ENCODE assay signal across 8 mouse cellular contexts in genomic region chr2:38546222-38546621, GRCm38 (mm10). TPM values are rescaled to one million over a fixed set of nuclear protein-coding genes. Genes with fewer than 3 reads are reported as not detected.
A peak's percentile ranks its signal among the peaks of the same experiment; 100 is the strongest.
DNase-seq lines count a peak whose midpoint lies in the region; ATAC-seq and TF ChIP-seq lines count a peak whose summit lies in the region.

No protein-coding gene starts in this region.

- no peaks in the 10 kb centered on the region for H3K36me3 ChIP-seq in liver, embryonic 16.5 days (ENCODE audit: control insufficient read depth, insufficient read depth)
- 0 out of 2 replicates have a peak, but pooled peaks cover under 1% of the 10 kb centered on the region for H3K36me3 ChIP-seq in heart, postnatal 0 days (replicated peaks; ENCODE audit: control insufficient read depth, insufficient read depth, low read length)

- TF ChIP-seq CTCF in heart, postnatal 0 days (IDR thresholded peaks at IDR 0.05; ENCODE audit: low read depth) = no peak

- H3K4me2 ChIP-seq in liver, embryonic 16.5 days (ENCODE audit: low read depth, low read length) = no peak overlapping the region
- H3K4me2 ChIP-seq in heart, postnatal 0 days (ENCODE audit: low read depth, low read length) = no peak overlapping the region

- H3K4me3 ChIP-seq in liver, embryonic 16.5 days (ENCODE audit: low read depth, low read length) = no peak overlapping the region
- H3K4me3 ChIP-seq in heart, postnatal 0 days (ENCODE audit: low read depth, low read length) = no peak overlapping the region

- no peak overlapping the region for H3K27ac ChIP-seq in liver, embryonic 16.5 days (ENCODE audit: low read length)
- H3K27ac ChIP-seq in heart, postnatal 0 days (ENCODE audit: low read depth) = peak overlapping the region; percentile 43; the same call in 1 of the 2 replicates

- no peaks in the 10 kb centered on the region for H3K27me3 ChIP-seq in liver, embryonic 16.5 days (ENCODE audit: control insufficient read depth, insufficient read depth, low read depth, low read length)
- H3K27me3 ChIP-seq in heart, postnatal 0 days (ENCODE audit: control insufficient read depth, insufficient read depth, low read length) = no peaks in the 10 kb centered on the region

- peak; percentile 41 for ATAC-seq in liver, embryonic 16.5 days (ENCODE audit: low read depth)
- ATAC-seq in heart, postnatal 0 days (ENCODE audit: insufficient read depth, low read depth) = peak; percentile 79
- no peak for ATAC-seq in megakaryocyte-erythroid progenitor cell, adult 5-6 weeks (replicated peaks; ENCODE audit: low FRiP score, low TSS enrichment, poor library complexity, severe bottlenecking)
- no peak for ATAC-seq in activated CD4-positive, CD25-positive, alpha-beta regulatory T cell, adult 4 months

- DNase-seq in liver = no peak
- DNase-seq in embryo, embryonic 11 days = peak; percentile 72
- DNase-seq in heart, postnatal 0 days (ENCODE audit: low spot score) = peak; percentile 63
- peak; percentile 75 to 80 for DNase-seq in lung, adult 18-20 months
- no peak for DNase-seq in left cerebral cortex, postnatal 14 days (ENCODE audit: low spot score in 2 of 2)

- TF ChIP-seq EP300 in heart, postnatal 0 days (IDR thresholded peaks at IDR 0.05; ENCODE audit: low read depth) = 0 out of 2 replicates have a peak, but pooled peaks have one; percentile 41

- intact Hi-C loops in left cerebral cortex, postnatal 14 days (cut with DNase I) = no loop called here

- no peak overlapping the region for H3K9ac ChIP-seq in liver, embryonic 16.5 days (ENCODE audit: low read depth, low read length)
- no peak overlapping the region for H3K9ac ChIP-seq in heart, postnatal 0 days (replicated peaks; ENCODE audit: low read depth, low read length)

- H3K4me1 ChIP-seq in liver, embryonic 16.5 days (ENCODE audit: control insufficient read depth, low read depth, low read length) = peaks cover 27% of the 10 kb centered on the region
- peaks cover 33% of the 10 kb centered on the region for H3K4me1 ChIP-seq in heart, postnatal 0 days (ENCODE audit: control insufficient read depth, insufficient read depth)

- no peaks in the 10 kb centered on the region for H3K9me3 ChIP-seq in liver, embryonic 16.5 days (replicated peaks; ENCODE audit: control insufficient read depth, low read length)
- H3K9me3 ChIP-seq in heart, postnatal 0 days (replicated peaks; ENCODE audit: control insufficient read depth, low read length) = no peaks in the 10 kb centered on the region

- WGBS in liver, embryonic 16.5 days (ENCODE audit: insufficient replicate concordance) = 55% methylated on average over 6 of the region's 6 CpGs
- 12% methylated on average over 6 of the region's 6 CpGs for WGBS in heart, postnatal 0 days

RNA-seq across cellular contexts. Expression of gene Nek6, which starts 34.8 kb away (rescaled TPM):
- 43.5 and 47.6 TPM in 2 replicates for polyA plus RNA-seq in liver, embryonic 16.5 days (2015; fragmentation: Nextera tagmentation; extraction: Ambion mirVana)
- total RNA-seq in heart, postnatal 0 days (2014; rRNA removed; ENCODE audit: low replicate concordance) = 12.3 and 18.1 TPM in 2 replicates
- polyA plus RNA-seq in heart, postnatal 0 days (2015; fragmentation: Nextera tagmentation; extraction: Ambion mirVana) = 25.5 and 26.5 TPM in 2 replicates
- total RNA-seq in megakaryocyte-erythroid progenitor cell, adult 5-6 weeks (2014; fragmentation: Nextera tagmentation) = not detected in 2 replicates
- 0.05 and 0.65 TPM in 2 replicates for total RNA-seq in megakaryocyte-erythroid progenitor cell, adult 5-6 weeks (2017)
- 10 to 100 TPM; 26.3 to 28.9 TPM for total RNA-seq in left cerebral cortex, postnatal 14 days (2021)
- 1 to 10 TPM; 3.0 to 3.5 TPM for polyA plus RNA-seq in activated CD4-positive, CD25-positive, alpha-beta regulatory T cell, adult 4 months (2017; shearing (Covaris generic))

Comparison
In these comparisons a context has a peak if more than half of its experiments do, and no peak if none do; other contexts are left out.
1. ATAC-seq: peak in liver, embryonic 16.5 days (single experiment) and heart, postnatal 0 days (single experiment); none in megakaryocyte-erythroid progenitor cell, adult 5-6 weeks (single experiment) and activated CD4-positive, CD25-positive, alpha-beta regulatory T cell, adult 4 months (single experiment).
2. DNase-seq: peak in embryo, embryonic 11 days (single experiment), heart, postnatal 0 days (single experiment) and lung, adult 18-20 months (2 of 2); none in liver (single experiment) and left cerebral cortex, postnatal 14 days (0 of 2).